Mouse (Mus musculus) mouse embryonic stem cell (cell line): ENCODE data around the gene Lmntd1.
"Not testable (repeated sequence)": the region's sequence is repeated elsewhere in the genome, so short reads cannot be mapped to it uniquely, and the experiment has no call there.

Experiments used
- in situ Hi-C, 2 experiments: fragments of 300-500 bp; cut with MboI; formaldehyde crosslinking; loops; 1 replicate in 1 of 2; 3 replicates in 1 of 2; pipeline ENCODE4 v1.14.3; 2019 to 2020; ENCODE audit warnings: low sequenced_read_pairs in 2 of 2, low pct_unique_long_range_greater_than_20kb in 1 of 2, mixed read lengths in 1 of 2; ENCODE audit not compliant: unreplicated experiment in 1 of 2

Gene Lmntd1

GRCm38 (mm10) chr6:145341301-145342193 lies 272.6 kb downstream of the Lmntd1 start:
- in situ Hi-C loops, result loop anchor here in 1 of 2 experiments (5.0 kb wide), 1 partner anchor 89 kb away; the partner anchor contains the start of gene Kras

- in situ Hi-C loops, result loop anchor here in 1 of 2 experiments (5.0 kb wide), 1 partner anchor 88 kb away; the partner anchor contains the start of gene Kras
These were observed 273.4 kb downstream of the Lmntd1 start for GRCm38 (mm10) chr6:145340657-145341146.

DNA sequence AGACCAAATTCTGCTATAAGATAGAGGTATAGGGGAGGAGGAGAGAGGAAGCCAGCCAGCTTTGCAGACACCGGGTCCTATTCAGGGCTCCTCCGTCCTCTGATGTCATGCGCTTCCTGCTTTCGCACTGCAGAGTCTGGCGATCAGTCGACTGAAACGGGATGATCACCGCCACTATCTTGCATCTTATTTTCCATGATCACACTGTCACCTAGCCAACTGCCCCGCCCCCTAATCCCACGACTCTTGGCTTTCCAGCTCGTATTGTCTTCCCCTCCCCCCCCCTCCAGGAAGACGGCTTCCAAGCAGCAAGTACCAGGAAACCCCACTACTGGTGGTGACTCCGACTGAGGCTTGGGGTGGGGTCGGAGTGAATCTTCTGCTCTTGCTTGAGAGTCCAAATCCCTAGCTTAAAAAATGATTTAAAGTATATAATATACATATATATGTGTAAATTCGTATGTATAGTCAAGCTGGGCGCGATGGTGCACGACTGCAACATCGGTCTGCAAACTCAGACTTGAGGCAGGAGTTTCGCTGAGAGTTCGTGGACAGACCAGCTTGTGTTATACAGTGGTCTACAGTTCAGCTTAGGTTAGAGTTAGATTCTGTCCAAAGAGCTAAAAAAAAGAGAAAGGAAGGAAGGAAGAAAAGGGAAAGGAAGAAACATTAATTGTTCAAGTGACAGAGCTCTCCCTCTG lies 274.0 kb downstream of the Lmntd1 start:
- in situ Hi-C loops, result loop anchor here in 1 of 2 experiments (5.0 kb wide), 1 partner anchor 88 kb away; the partner anchor contains the start of gene Kras

- in situ Hi-C loops, result no loop called here
These were observed 275.4 kb downstream of the Lmntd1 start for GRCm38 (mm10) chr6:145338571-145339294.

DNA sequence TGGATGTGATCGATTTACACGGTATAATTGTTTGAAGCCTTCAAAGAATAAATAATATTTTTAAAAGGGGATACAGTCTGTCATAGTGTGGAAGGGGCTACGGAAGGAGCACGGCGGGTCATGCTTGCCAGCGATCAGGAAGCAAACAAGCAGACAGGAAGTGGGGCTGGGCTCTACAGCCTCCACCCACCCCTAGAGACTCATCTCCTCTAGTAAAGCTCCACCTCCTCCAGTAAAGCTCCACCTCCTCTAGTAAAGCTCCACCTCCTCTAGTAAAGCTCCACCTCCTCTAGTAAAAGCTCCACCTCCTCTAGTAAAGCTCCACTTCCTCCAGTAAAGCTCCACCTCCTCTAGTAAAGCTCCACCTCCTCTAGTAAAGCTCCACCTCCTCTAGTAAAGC lies 276.6 kb downstream of the Lmntd1 start:
- in situ Hi-C loops, result not testable (repeated sequence)

- in situ Hi-C loops, result no loop called here
These were observed 278.0 kb downstream of the Lmntd1 start for GRCm38 (mm10) chr6:145335876-145336768.

- in situ Hi-C loops, result no loop called here
These were observed 279.9 kb downstream of the Lmntd1 start for GRCm38 (mm10) chr6:145334211-145334610.

- in situ Hi-C loops, result no loop called here
These were observed 287.8 kb downstream of the Lmntd1 start for GRCm38 (mm10) chr6:145326141-145326806.

DNA sequence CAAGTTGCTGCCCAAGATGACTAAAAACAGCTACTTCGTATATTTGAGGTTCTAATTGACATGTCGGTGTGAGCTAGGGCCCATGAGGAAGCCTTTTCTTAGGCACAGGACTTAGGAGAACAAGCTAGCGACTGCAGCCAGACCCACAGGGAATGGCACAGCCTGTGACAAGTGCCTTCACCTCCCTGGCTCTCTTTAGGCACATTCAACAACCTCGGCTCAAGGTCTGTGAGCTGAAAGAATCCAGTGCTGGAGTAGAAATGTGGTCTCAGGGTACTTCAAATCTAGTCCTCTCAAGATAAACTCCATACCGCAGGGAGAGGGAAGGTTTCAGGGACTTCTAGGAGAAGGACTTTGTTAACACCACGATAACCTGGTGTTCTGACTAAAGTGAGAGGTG lies 289.0 kb downstream of the Lmntd1 start:
- in situ Hi-C loops, result no loop called here

DNA sequence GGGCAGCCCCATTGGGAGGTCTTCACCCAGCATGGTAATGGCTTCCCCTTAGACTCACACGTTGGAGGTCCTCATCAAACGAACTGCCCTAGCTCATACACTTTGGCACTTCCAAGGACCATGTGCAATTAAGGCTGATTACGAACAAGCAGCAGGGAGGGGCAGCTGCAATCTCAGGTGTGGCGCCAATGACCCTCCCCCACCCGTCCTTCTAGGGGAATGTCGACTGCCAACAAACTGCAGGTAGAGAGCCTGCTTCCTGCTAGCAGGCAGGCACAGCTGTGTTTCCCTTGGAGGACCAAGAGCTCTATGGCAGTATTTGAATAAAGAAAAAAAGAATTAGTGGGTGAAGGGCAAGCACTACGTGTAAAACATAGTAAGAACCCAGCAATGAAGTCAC lies 289.6 kb downstream of the Lmntd1 start:
- in situ Hi-C loops, result no loop called here

GRCm38 (mm10) chr6:145322246-145322645 lies 291.9 kb downstream of the Lmntd1 start:
- in situ Hi-C loops, result no loop called here

DNA sequence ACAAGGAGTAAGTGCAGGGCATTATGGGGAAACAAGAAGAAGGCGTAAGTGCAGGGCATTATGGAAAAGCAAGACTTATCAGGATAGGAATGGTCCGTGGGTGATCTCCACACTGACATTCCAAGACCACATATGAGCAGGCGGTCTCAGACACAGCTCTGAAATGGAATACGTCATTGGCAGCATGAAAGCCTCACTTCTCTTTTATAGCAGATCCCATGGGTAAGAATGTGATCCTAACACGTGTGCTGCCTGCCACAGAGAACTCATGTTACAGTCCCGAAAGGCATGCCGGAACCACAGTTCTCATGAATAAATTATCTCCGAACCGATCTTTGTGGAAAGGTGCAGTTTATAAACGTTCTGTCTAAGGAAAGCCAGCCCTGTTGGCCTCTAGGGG lies 294.0 kb downstream of the Lmntd1 start:
- in situ Hi-C loops, result no loop called here
